Mouse (Mus musculus) liver, postnatal 0 days (tissue): Measurements from ENCODE around the gene Denr.

ENCODE experiments used
- CTCF ChIP-seq: sonication (generic); IDR thresholded peaks from 2 replicates; pipeline ENCODE4 v1.5.1; 2016; ENCODE audit warnings: antibody characterized with exemption, low read depth
- EP300 ChIP-seq: IDR thresholded peaks from 2 replicates; pipeline ENCODE4 v1.6.1; 2016; ENCODE audit warnings: antibody characterized with exemption, low read depth, mild to moderate bottlenecking

DNA sequence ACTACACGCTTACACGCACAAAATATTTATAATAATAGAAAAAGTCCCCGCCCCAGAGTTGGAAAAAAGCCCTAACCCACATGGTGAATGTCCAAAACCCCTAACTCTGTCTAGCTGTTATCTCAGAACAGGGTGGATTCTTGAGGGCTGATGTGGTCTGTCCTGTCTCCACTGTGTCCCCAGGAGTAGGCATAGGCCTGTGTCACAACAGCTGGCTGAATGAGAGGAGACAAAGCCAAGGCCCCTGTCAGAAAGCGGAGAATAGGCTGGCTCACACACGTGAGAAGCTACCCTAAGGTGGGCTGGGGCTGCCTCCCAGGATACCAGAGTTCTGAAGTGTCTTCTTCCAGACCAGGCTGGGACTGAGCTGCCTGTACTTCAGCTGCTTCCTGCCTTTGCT is 71.2 kb downstream of the Denr start:
- TF ChIP-seq CTCF (no peak), EP300 (no peak)
